Mouse (Mus musculus): ENCODE data around the gene Gm438.

DNA sequence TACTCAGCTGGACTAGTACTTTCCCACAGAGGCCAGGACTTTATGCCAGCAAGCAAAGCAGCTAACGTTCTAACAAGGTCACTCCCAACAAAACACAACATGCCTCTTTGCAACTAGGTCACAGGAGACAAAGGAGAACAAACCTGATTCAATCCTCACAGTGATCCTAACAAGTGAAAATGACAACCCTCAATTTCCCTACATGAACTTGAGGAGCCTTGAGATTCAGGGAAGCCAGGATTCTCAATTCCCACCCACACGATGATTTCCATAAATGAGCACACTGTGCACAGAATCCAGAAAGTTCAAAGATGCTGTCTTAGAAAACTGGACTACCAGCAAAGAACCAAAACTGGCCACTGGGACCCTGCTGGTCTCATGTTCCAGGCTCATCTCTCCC is 37.6 kb upstream of the Gm438 start:
- TF ChIP-seq POLR2A (IDR thresholded peaks at IDR 0.05; ENCODE audit: insufficient read depth, low read depth, low read length) (no peak), EP300 (IDR thresholded peaks at IDR 0.05; ENCODE audit: insufficient read depth, low read depth, low read length) (no peak), CTCF (IDR thresholded peaks at IDR 0.05) (no peak)
